Mouse (Mus musculus): ENCODE measurements around the gene Pkd1l2.

Pkd1l2 gene

GRCm38 (mm10) chr8:117082399-117082872 is at the start of gene Pkd1l2:
Gene Pkd1l2, minus strand, starts transcription at chr8:117082449.
- DNase-seq = no peak

GRCm38 (mm10) chr8:117127063-117127462 is 44.8 kb upstream of the Pkd1l2 start:
- DNase-seq = no peak

- no peak for DNase-seq
Measured at GRCm38 (mm10) chr8:117126411-117126810, 44.2 kb upstream of the Pkd1l2 start.

- DNase-seq = no peak
Measured at GRCm38 (mm10) chr8:117125854-117126253, 43.6 kb upstream of the Pkd1l2 start.

- DNase-seq = no peak
Measured at GRCm38 (mm10) chr8:117123850-117124633, 41.8 kb upstream of the Pkd1l2 start.

- DNase-seq = no peak
Measured at GRCm38 (mm10) chr8:117121277-117121676, 39.0 kb upstream of the Pkd1l2 start.

GRCm38 (mm10) chr8:117118409-117118808 is 36.2 kb upstream of the Pkd1l2 start:
- no peak for DNase-seq

- no peak for DNase-seq
Measured at GRCm38 (mm10) chr8:117116534-117116933, 34.3 kb upstream of the Pkd1l2 start.

- no peak for DNase-seq
Measured at GRCm38 (mm10) chr8:117115676-117116446, 33.6 kb upstream of the Pkd1l2 start.

- no peak for DNase-seq
Measured at GRCm38 (mm10) chr8:117115094-117115493, 32.8 kb upstream of the Pkd1l2 start.

- DNase-seq = no peak
Measured at GRCm38 (mm10) chr8:117112261-117112660, 30.0 kb upstream of the Pkd1l2 start.

GRCm38 (mm10) chr8:117111641-117112040 is 29.4 kb upstream of the Pkd1l2 start:
- DNase-seq = no peak

GRCm38 (mm10) chr8:117109801-117110390 is 27.6 kb upstream of the Pkd1l2 start:
- peak; percentile 59 for DNase-seq

- no peak for DNase-seq
Measured at GRCm38 (mm10) chr8:117109018-117109711, 26.9 kb upstream of the Pkd1l2 start.

GRCm38 (mm10) chr8:117107533-117107932 is 25.3 kb upstream of the Pkd1l2 start:
- peak; percentile 53 for DNase-seq

- peak; percentile 40 for DNase-seq
Measured at GRCm38 (mm10) chr8:117097564-117098191, 15.4 kb upstream of the Pkd1l2 start.

GRCm38 (mm10) chr8:117097051-117097563 is 14.9 kb upstream of the Pkd1l2 start:
- no peak for DNase-seq

- no peak for DNase-seq
Measured at GRCm38 (mm10) chr8:117095647-117096046, 13.4 kb upstream of the Pkd1l2 start, which contains the start of gene Bco1. Gene Bco1, plus strand, starts transcription at chr8:117095854.

GRCm38 (mm10) chr8:117094053-117094452 is 11.8 kb upstream of the Pkd1l2 start:
- DNase-seq = no peak

- no peak for DNase-seq
Measured at GRCm38 (mm10) chr8:117089802-117090201, 7.6 kb upstream of the Pkd1l2 start.

GRCm38 (mm10) chr8:117087036-117087435 is 4.8 kb upstream of the Pkd1l2 start:
- no peak for DNase-seq

- DNase-seq = no peak
Measured at GRCm38 (mm10) chr8:117085521-117085920, 3.3 kb upstream of the Pkd1l2 start.

Measured in layer of hippocampus, adult 9-11 months (tissue).